Mouse (Mus musculus): ENCODE data around the gene Ocln.
"Not testable (repeated sequence)": the region's sequence is repeated elsewhere in the genome, so short reads cannot be mapped to it uniquely, and the experiment has no call there.

The Ocln gene

GRCm38 (mm10) chr13:100544220-100544662 is 8.3 kb downstream of the Ocln start:
- DNase-seq (ENCODE audit: low spot score in 2 of 2), result no peak

GRCm38 (mm10) chr13:100543011-100543767 is 9.3 kb downstream of the Ocln start:
- DNase-seq (ENCODE audit: low spot score in 2 of 2), result no peak

GRCm38 (mm10) chr13:100536149-100536548 is 16.4 kb downstream of the Ocln start:
- DNase-seq (ENCODE audit: low spot score in 2 of 2), result no peak

GRCm38 (mm10) chr13:100532788-100533365 is 19.6 kb downstream of the Ocln start:
- DNase-seq (ENCODE audit: low spot score in 2 of 2), result no peak

- DNase-seq (ENCODE audit: low spot score in 2 of 2), result no peak
These were observed 25.9 kb downstream of the Ocln start for GRCm38 (mm10) chr13:100526649-100527038.

- DNase-seq (ENCODE audit: low spot score in 2 of 2), result peak; percentile 46 to 53
These were observed 26.4 kb downstream of the Ocln start for GRCm38 (mm10) chr13:100525935-100526648.

GRCm38 (mm10) chr13:100524896-100525295 is 27.6 kb downstream of the Ocln start:
- DNase-seq (ENCODE audit: low spot score in 2 of 2), result no peak

- no peak for DNase-seq (ENCODE audit: low spot score in 2 of 2)
These were observed 28.8 kb downstream of the Ocln start for GRCm38 (mm10) chr13:100523698-100524097.

GRCm38 (mm10) chr13:100521724-100522591 is 30.6 kb downstream of the Ocln start:
- no peak for DNase-seq (ENCODE audit: low spot score in 2 of 2)

- no peak for DNase-seq (ENCODE audit: low spot score in 2 of 2)
These were observed 33.4 kb downstream of the Ocln start for GRCm38 (mm10) chr13:100519162-100519561.

GRCm38 (mm10) chr13:100518191-100518590 is 34.3 kb downstream of the Ocln start:
- DNase-seq (ENCODE audit: low spot score in 2 of 2), result no peak

GRCm38 (mm10) chr13:100517652-100518153 is 34.8 kb downstream of the Ocln start:
- no peak for DNase-seq (ENCODE audit: low spot score in 2 of 2)

GRCm38 (mm10) chr13:100516213-100517105 is 36.1 kb downstream of the Ocln start:
- peak; percentile 35 to 41 for DNase-seq (ENCODE audit: low spot score in 2 of 2)

- DNase-seq (ENCODE audit: low spot score in 2 of 2), result no peak
These were observed 39.7 kb downstream of the Ocln start for GRCm38 (mm10) chr13:100512792-100513191.

GRCm38 (mm10) chr13:100511860-100512364 is 40.6 kb downstream of the Ocln start:
- DNase-seq (ENCODE audit: low spot score in 2 of 2), result no peak

- DNase-seq (ENCODE audit: low spot score in 2 of 2), result no peak
These were observed 41.2 kb downstream of the Ocln start for GRCm38 (mm10) chr13:100511146-100511859.

GRCm38 (mm10) chr13:100499625-100500024 is 52.9 kb downstream of the Ocln start:
- not testable (repeated sequence) for DNase-seq (ENCODE audit: low spot score in 2 of 2)

GRCm38 (mm10) chr13:100495337-100495736 is 57.2 kb downstream of the Ocln start:
- DNase-seq (ENCODE audit: low spot score in 2 of 2), result no peak

GRCm38 (mm10) chr13:100494370-100494769 is 58.1 kb downstream of the Ocln start:
- DNase-seq (ENCODE audit: low spot score in 2 of 2), result not testable (repeated sequence)

GRCm38 (mm10) chr13:100493313-100493712 is 59.2 kb downstream of the Ocln start:
- DNase-seq (ENCODE audit: low spot score in 2 of 2), result no peak
